Mouse (Mus musculus): Measurements from ENCODE around the gene Slamf9.
A peak's percentile ranks its signal among the peaks of the same experiment; 100 is the strongest.

Gene Slamf9

DNA sequence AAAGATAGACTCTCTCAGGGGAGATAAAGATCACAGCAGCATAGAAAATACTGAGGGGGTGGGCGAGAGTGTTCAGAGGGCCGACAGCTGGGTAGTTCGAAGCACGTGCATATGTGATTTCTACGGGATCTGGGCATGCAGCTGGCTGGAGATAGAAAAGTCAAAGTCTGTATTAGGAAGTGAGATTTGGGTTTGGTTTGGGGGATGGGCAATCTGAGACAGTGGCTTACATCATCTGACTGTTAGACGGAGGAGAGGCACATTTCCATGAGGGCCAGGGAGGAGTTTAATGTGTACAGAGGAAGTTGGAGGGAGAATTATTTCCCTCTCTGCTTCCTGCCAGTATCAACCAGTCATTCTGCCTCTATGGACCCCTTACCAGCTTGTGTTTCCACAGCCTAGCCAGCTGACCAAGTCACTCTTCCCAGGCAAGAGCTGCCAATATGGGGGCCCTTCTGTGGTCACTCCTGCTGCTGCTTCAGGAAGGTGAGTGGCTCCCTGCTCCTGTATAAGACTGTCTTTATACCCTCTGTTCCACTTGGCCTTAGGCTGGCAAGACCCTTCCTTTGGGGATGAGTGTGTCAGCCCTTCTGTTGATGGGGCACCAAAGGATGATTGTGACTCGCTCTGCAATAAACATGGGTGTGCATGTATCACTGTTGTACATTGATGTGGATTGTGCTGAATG is at the start of gene Slamf9:
TSS of gene Slamf9 (plus strand) at position 305 of the 688 bp plus-strand sequence.
- peak; percentile 97 for DNase-seq

DNA sequence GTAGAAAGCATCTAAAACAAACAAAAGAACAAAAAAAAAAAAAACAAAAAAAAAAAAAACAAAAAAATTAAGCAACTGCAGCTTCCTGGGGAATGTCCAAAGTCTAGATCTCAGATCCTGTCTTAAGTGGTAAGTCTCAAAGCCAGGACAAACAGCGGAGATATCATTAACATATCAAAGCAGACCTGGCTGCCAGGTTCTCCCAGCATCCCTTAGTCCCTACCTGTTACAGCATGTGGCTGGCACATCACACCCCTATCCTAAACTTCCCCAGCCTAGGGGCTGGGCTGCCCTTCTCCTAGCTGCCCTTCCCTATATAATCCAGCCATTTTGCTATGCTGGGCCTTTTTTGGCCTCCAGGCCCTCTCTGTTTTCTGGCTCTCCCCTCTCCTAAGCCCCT is 48.7 kb upstream of the Slamf9 start:
- DNase-seq = peak; percentile 35

GRCm38 (mm10) chr1:172427841-172428240 is 47.3 kb upstream of the Slamf9 start:
- peak; percentile 57 for DNase-seq

GRCm38 (mm10) chr1:172428614-172429013 is 46.5 kb upstream of the Slamf9 start:
- DNase-seq = peak; percentile 70

- DNase-seq = peak; percentile 90
These were observed 44.4 kb upstream of the Slamf9 start for GRCm38 (mm10) chr1:172430731-172431220.

GRCm38 (mm10) chr1:172431836-172432586 is 43.1 kb upstream of the Slamf9 start:
- peak; percentile 98 for DNase-seq

DNA sequence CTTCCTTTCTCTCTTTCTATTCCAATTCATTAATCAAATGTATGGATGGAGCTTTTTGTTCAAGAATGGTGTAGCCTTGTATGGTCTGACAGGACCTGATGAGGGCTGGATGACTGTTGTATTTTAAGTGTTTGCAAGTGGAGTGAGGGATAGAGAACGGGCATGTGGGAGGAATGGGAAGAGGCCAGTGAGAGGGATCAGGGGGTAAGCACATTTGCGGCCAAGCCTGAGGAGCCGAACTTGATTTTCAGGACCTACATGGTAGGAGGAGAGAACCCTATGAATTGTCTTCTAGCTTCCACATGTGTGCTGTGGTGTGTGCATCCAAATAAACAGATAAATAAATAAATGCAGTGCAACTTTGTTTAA is 42.6 kb upstream of the Slamf9 start:
- DNase-seq = peak; percentile 83

- DNase-seq = peak; percentile 81
These were observed 41.9 kb upstream of the Slamf9 start for GRCm38 (mm10) chr1:172433012-172433850.

DNA sequence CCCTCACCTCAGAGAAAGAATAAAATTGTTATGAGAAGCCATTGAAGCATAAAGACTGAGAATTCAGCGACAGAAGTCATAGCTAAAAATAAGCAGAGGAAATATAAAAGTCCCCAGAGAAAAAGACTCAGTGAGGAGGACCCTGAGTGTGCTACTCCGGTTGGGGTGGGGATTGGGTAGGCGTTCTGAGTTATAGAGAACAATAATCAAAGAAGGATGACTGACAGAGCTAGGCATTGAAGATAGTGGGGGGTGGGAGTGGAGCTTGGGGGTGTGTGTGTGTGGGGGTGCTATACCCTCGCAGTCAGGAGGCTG is 41.4 kb upstream of the Slamf9 start:
- peak; percentile 67 for DNase-seq

GRCm38 (mm10) chr1:172436785-172437184 is 38.4 kb upstream of the Slamf9 start:
- DNase-seq = peak; percentile 88

GRCm38 (mm10) chr1:172438621-172439020 is 36.5 kb upstream of the Slamf9 start:
- peak; percentile 54 for DNase-seq

- DNase-seq = peak; percentile 64
These were observed 34.6 kb upstream of the Slamf9 start for GRCm38 (mm10) chr1:172440521-172440920.

GRCm38 (mm10) chr1:172441935-172442445 is 33.2 kb upstream of the Slamf9 start:
- DNase-seq = peak; percentile 69

DNA sequence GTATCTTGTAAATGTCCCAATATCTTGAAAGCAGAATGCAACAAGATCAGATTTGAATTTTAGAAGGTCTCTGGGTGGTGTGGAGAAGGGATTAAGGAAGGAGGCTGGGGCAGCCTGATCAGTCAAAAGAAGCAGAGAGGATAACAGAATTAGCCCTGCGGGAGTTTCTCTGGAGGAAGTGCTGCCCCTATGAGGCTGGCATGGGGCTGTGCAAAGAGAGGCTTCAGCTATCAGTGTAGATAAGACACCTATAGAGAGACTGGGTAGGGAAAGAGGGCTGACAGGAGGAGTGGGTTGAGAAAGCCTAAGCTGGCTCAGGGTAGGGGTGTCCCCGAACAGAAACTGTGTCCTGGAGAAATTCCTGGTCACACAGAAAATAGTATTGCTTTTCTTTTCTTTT is 24.9 kb upstream of the Slamf9 start:
- peak; percentile 77 for DNase-seq

DNA sequence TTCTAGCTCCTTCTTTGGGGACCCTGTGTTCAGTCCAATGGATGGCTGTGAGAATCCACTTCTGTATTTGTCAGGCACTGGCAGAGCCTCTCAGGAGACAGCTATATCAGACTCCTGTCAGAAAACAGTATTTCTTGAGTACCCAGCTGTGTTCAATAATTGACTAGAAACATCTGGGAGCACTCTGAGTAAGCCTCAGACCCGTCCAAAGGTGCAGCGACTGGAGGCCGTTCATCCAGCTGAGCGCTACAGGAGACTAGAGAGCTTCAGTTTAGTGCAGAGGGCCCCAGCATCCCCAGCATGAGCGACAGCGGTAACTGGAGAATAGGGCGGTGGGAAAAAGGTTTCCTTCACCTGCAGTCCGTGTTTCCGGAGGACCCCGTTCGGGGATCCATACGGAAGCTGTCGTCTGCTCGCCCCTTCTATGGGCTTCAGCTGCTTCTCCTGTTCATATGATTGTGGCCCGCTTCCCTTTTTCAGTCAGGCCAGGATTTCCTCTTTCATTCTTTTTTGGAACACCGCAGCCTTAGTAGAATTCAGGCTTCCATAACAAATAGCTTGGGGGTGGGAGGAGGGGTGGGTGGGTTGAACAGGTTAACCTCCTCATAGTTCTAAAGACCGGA is 24.2 kb upstream of the Slamf9 start:
- DNase-seq = peak; percentile 89

GRCm38 (mm10) chr1:172452911-172453310 is 22.2 kb upstream of the Slamf9 start:
- no peak for DNase-seq

GRCm38 (mm10) chr1:172453810-172454209 is 21.3 kb upstream of the Slamf9 start:
- DNase-seq = peak; percentile 57

DNA sequence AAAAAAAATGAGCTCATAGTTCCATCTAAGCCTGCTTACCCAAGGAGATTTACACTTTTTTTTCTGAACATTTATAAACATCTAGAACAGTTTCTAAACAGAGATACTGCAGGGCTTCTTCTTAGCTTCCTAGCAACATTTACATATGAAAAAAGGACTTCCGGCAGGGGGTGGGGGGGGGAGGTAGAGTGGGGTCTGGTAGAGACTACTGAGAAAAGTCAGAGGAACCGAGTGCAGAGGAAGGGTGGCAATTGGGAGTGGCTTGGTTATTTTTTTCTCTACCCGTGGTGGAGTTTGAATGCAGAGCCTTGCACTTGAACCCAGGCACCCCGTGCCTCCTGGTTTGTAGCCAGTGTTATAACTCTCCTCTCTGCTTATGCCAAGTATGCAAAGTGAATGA is 19.7 kb upstream of the Slamf9 start:
- DNase-seq = peak; percentile 91

GRCm38 (mm10) chr1:172456001-172456677 is 19.0 kb upstream of the Slamf9 start:
- peak; percentile 98 for DNase-seq

DNA sequence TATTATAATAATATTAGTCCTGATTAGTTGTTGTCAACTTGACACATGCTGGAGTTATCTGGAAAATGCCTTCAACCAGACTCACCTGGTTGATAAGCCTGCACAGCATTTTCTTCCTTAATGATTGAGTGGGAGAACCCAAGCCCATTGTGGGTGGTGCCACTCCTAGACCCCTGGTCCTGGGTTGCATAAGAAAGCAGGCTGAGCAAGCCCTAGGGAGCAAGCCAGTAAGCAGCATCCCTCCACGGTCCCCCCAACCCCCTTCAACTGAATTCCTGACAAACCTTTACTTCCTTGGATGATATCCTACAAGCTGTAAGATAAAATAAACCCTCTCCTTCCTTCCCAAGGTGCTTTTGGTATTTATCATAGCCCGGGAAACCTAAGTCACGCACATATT is 18.0 kb upstream of the Slamf9 start:
- DNase-seq = peak; percentile 73

- DNase-seq = peak; percentile 73
These were observed 17.1 kb upstream of the Slamf9 start for GRCm38 (mm10) chr1:172458041-172458440.

- no peak for DNase-seq
These were observed 13.6 kb upstream of the Slamf9 start for GRCm38 (mm10) chr1:172461602-172462001.

Measured in heart, adult 11 months (tissue).